Mouse (Mus musculus) megakaryocyte-erythroid progenitor cell, adult 5 weeks (primary cell): ENCODE data around the gene Fam217a. TPM values are rescaled to one million over a fixed set of nuclear protein-coding genes. Genes with fewer than 3 reads are reported as not detected.

ENCODE experiments used
- polyA plus RNA-seq: library from polyadenylated mRNA; stranded (reverse); fragments of >175 nt; gene quantifications from 2 replicates; pipeline ENCODE4 v1.2.3, GENCODE M21; 2012

The Fam217a gene
- 0.16 and 0.66 TPM in 2 replicates for polyA plus RNA-seq

DNA sequence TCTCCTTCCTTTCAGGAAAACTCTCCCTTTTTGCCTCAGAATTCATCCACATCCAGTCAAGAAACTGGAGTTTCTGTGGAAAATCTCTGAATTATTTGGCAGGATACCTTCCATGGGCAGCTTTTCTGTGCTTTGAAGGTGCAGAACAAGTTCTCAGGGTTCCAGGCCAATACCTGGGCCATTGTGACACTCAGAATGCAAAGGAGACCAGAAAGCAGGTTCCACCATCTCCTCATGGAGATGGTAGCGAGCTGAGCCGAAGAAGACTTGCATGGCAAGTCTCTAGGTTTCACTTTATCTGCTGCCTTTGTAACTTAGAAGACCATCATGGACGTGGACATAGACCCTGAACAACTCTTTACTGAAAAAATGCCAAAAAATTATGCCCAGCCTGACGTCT lies at the start of gene Fam217a, which contains the start of gene 4933417A18Rik:
Gene Fam217a (minus strand): TSS at position 101 of the 400 bp plus-strand sequence.
Gene 4933417A18Rik (plus strand): TSS at position 200 of the 400 bp plus-strand sequence.

DNA sequence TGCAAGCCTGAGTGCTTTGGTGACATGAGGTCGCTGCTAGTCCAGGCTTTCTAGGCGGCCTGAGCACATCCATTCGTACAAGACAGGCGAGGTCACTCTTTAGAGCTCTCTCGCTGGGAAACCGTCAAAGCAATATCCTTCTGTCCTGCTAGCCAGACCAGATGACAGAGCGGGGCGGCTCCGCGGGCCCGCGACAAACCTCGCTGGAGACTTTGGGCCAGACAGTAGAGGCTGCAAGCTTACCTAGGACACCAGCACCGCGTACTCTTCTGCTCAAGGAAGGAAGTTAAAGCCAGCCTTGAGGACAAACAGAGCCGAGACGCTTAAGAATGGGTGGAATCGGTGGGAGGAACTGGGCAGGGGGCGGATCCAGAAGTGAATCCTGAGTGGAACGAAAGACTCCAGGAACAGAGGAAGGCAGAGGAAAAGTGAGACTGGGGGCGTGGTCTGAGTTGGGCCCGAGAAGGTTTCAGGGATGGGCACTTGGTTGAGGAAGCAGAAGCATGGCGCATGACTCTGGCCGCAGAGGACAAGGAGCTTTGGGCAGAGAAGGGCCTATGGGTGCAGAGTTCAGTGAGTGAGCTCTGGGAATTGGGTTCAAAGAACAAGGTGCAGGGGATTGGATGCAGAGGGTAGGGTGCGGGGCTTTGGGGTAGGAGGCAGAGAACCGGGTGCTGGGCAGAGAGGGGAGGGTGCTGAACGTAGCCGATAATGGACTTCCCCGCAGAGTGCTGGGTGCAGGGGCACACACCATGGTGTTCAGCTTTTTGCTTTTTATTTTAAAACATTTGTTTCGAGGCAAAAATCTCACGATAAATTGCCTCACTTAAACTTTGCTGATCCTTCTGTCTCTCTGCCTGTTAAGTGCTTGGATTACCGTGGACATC lies 39.6 kb upstream of the Fam217a start, which contains the start of gene Eci3:
Gene Eci3 (minus strand): TSS at position 300 of the 887 bp plus-strand sequence.

DNA sequence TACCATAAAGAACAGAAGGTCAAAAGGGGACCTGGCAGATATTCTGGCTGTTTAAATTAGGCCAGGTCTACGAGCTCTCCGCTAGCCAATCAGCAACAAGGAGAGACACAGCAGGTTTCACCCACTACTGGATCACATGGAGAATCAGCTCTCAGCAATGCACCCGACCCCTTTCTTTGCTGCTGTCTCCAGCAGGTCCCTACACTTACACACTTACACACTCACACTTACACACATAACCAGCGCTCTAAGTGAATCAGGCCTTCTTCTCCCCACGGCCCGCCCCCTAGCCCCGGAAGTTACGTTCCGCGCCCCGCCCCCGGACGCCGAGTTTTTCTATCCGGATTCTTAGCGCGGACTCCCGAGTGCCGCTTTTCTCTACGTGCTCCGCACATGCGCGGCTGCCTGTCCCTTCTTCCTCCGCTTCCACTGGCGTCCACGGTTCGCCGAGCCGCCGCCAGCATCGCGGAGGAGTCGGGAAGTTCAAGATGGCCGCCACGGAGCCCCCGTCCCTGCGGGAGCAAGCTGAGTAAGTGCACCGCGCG lies 48.9 kb downstream of the Fam217a start, which contains the start of gene Prpf4b:
Gene Prpf4b (plus strand): TSS at position 137 of the 545 bp plus-strand sequence.

Other genes starting within 250 kb of the Fam217a start
- not detected in 2 replicates for gene Fam50b, start 189.5 kb downstream of the Fam217a start, polyA plus RNA-seq
- gene Prpf4b, start 49.0 kb downstream of the Fam217a start, polyA plus RNA-seq = 24.0 and 34.5 TPM in 2 replicates
- gene 4933417A18Rik, start 99 bp upstream of the Fam217a start, polyA plus RNA-seq = not detected in 2 replicates
- not detected in 2 replicates for gene Eci3, start 39.5 kb upstream of the Fam217a start, polyA plus RNA-seq
- gene Eci2, start 102.8 kb upstream of the Fam217a start, polyA plus RNA-seq = 13.7 and 15.0 TPM in 2 replicates